Mouse (Mus musculus) urinary bladder, postnatal 36 days (tissue): ENCODE results near the gene Rasgrp3.

Experiments
- DNase-seq, 2 experiments: peaks; one replicate each; pipeline ENCODE4 v3.0.0; 2022; ENCODE audit warnings: low spot score in 2 of 2, mixed read lengths in 1 of 2

Gene Rasgrp3

DNA sequence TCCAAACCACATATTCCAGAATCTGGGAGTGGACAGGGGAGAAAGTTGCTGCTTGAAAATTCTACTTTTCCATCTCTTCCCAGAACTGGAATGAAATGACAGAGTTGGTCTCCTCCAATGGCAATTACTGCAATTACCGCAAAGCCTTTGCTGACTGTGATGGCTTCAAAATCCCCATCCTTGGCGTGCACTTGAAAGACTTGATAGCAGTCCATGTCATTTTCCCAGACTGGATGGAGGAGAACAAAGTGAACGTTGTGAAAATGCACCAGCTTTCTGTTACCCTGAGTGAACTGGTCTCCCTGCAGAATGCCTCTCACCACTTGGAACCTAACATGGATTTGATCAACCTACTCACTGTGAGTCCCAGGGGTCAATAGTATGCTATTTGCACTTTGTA is 67.3 kb downstream of the Rasgrp3 start:
- DNase-seq = no peak

DNA sequence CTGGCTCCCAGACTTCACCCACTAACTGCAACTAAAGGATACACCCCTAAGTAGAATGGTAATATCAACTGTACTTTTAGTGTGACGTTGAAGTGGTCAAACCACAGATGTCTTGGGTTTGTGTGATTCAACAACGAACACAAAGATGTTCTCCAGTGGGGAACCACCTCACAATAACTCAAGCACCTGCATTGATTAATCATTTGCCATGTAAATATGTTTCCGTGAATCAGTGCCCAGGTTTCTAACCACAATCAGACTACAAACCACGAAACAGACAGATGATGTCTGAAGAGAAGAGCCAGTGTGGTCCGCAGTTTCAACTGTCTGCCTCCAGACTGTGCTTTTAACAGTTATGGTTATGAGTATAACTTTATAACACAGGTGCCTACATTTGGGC is 69.4 kb downstream of the Rasgrp3 start:
- DNase-seq = no peak

DNA sequence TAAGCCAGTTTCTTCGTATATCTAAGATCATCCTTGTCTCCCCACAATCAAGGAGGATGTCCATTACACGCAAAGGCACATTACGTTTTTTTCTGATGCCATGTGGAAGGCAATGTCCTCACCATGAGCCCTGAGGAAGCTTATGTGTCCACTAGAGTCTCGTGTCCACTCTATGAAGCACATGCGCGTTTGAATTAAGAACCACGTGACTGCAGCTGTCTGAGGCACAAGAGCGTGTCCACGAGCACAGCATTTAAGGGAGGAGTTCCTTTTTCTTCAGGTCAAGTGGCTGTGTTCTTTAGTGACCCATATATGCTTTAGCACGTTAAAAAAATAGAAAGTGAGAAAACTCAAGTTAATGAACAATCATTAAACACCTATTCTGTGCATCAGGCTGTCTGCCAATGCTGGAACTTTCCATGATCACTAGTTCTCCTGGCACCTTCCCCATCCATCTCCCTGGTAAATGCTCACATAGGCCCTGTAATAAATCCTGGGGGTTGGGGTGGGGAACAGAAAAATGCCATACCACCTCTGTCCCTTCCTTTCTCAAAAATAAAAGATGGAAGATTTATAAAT is 70.5 kb downstream of the Rasgrp3 start:
- DNase-seq = no peak

DNA sequence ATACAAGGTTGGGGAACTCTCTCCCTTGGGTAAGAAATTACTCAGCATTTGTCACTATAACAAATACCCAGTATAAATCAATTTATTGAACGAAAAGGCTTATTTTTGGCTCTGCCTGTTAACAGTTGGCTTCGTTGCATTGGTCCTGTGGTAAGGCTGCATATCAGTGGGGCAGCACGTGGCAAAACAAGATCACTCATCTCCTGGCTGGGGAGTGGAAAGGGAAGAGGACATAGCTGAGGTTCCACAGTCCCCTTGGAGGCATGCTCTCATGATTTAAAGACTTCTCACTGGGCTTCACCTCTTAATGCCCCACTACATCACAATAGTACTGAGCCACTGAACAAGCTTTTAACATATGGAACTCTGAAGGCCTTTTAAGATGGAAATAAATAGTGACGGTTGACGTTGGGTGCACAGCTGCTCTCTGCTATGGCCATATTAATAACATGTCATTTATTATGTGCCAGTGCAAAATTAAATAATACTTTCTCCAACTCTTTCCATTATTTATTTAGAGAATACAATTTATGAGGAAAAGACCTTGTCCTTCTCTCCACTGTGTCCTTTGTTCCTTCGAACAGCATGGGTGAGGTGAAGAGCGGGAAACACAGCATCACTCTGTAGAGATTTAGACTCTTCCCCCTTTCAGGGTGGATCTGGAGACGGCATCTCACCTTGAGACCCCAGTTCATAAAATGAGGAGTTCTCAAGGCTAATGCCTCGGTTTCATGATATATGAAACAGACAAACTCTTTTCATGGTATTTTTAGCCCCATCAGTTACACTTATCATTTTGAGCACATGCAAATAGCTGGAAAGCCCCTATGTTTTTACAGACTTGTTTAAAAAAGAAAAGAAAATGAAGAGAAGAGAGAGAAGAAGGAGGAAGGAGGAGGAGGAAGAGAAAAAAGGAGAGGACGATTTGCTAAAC is 71.3 kb downstream of the Rasgrp3 start:
- no peak for DNase-seq

DNA sequence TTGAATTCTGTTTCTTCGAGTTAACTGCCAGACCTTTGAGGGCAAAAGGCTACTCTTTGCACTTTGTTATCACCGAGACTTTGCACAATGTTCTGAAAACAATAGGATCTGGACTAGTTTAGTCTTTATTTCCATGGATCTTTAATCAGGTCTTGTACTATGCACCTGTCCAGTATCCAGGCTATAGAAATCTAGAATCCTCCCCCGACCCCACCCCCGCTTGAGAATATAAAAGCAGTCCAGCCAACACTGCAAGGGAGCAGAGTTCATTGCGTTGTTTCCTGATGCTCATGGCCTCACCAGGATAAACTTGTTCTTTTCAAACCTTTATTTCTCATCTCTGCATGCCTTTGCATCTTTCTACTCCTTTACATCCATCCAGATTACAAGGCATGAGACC is 73.6 kb downstream of the Rasgrp3 start:
- no peak for DNase-seq

DNA sequence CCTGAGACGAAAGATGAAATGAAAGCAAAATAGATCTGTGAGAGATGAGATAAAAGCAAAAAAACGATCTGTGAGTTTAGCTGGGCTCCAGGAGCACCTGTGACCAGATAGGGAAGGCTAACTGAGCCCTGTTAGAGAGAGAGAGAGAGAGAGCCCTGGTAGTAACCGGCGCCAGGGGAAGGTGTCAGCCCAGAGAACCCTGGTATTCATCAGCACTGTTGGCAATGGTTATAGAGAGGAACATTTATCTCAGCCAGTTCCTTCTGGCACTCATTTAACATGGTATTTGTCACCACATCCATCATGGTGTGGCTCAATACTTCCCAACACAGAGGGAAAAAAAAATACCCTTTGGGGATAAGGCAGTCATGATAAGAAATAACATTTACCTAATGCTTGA is 80.9 kb downstream of the Rasgrp3 start:
- DNase-seq = no peak

DNA sequence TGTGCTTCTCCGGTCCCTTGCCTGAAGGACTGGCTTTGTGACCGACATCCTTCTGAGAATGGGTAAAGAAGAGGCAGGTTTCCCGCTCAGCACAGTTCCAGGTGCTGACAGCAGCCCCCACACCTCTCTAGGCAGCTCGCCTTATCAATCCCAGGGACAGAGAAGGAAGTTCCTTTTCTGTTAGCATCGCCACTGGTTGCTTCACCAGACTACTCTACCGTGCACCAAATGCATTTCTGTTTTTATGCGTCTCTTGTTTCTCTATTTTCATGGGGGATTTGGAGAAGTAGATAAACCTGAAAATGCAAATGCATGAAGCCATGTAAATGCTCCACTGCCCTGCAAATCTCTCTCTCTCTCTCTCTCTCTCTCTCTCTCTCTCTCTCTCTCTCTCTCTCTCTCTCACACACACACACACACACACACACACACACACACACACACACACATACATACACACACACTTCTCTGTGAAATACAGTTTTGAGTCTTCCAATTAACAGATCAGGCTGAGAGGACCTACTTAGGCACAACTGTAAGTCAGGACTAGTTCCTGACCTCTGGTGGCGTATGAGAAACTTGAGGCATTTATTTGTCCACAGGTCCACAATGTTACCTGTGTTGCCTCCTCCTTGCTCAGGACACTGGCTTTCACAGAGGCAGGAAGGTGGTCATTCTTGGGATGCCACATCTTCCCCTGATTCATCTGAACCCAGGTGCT is 82.6 kb downstream of the Rasgrp3 start:
- no peak for DNase-seq

DNA sequence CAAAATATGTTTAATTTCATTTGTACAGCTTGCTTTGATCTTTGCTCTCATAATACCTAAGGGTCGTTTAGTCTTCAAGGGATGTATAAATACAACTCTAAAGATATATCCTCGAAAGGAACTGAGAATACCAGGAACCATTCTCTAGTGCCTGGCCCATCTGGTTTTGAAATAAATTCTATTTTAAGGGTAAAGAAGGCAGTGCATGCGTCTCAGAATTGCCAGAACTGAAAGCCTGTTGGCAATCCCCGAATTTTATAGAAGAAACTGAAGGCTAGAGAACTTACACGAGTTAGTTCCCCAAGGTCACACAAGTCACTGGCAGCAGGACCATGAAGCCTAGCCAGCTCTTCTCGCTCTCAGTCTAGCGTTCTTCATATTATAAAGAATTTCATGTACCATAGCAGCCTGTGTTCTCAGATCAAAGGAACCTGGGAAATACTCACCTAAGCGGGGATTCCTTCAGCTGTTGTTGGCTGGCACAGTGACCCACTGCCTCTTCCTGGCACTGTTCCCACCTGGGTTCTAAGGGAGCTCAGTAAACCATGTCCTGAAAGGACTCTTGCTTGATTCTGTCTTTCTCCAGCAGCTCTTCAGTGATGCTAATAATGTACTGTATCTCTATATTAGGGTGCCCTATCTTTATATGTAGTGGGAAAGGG is 83.7 kb downstream of the Rasgrp3 start:
- no peak for DNase-seq

DNA sequence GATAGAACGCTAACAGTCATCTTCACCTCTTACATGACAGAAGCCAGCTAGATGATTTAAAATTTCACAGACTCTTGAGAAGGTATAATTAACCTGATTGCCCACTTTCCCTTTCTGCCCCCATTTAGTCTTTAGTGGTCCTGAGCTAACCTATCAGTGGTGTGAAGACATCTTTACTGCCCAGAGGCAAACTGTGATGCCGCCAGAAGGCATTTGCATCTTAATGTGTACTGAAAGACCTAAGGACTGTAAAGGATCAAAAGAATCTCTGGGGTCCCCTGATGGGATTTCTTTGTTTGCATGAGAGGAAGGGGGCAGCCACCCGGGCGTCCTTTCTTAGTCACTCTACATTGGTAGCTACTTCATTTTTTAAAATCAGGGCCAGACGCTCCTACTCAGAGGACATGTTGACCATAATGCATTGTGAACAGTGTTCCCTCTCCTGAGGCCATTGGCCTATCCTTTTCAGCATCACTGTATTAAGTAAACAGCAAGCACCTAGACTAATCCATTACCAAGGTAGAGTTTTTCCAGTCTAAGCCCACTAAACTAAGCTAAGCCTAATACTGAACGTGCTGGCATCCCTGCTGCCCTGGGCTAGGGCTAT is 85.6 kb downstream of the Rasgrp3 start:
- no peak for DNase-seq

DNA sequence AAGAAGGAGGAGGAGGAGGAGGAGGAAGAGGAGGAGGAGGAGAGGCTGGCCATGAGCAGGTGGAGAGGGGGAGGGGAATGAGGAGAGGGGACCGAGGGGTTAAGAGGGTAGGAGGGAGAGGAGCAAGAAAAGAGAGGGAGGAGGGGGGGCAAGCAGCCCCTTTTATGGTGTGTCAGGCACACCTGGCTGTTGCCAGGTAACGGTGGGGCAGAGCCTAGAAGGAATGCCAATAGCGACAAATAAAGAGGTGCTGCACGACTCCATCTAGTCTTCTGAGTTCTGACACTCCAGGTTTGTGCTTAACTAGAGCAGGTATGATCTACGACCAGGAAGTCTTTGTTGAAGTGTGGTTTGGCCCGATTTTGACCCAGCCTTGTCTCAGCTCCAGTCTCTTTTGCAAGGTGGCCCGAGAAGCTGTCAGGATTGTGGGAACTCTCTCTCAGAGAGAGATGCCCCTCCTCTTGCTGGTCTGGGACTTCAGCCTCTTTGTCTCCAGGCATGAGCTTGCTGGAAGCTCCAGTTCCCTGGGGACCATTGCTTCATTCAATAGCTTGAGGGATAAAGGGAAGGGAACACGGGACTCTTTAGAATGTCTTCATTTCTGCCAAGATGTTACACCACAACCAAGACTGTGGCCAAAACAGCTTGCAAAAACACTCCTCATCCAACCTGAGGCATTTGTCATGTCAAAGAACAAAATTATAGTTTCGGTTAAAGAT is 86.8 kb downstream of the Rasgrp3 start:
- DNase-seq = peak in 1 of 2 experiments; percentile 65

DNA sequence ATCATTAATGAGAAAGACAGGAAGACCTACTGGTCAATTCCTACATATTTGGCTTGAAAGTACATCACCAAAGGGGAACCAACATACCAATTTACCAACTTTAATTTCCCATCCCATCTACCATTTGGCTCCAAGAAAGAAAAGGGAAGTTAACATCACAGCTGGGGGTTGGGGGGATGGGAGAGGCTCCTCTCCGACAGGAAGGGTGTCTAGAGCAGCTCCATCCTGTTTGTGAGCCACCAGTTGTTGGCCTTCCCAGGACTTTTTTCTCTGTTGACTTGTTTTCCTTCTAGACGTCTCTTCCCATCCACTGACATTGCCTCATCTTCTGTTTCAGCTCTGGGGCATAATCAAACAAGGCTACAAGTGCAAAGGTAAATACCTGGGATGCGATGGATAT is 88.1 kb downstream of the Rasgrp3 start:
- DNase-seq = no peak

DNA sequence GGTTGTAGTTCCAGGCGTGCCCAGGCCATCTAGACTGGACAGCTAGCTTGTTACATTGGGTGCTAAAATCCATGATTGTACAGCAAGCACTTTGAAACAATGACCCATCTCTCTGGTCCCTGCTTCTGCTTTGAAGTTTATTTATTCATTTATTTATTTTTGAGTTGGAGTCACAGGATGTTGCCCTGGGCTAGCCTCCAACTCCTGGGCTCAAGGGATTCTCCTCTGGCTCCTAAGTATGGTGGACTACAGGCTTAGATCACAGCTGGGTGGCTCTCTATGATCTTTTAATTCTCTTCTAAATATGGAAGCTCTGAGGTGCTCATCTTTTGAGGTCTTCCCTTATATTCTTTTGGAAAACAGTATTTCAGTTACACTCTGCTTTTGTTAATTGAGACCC is 90.7 kb downstream of the Rasgrp3 start:
- DNase-seq = no peak

DNA sequence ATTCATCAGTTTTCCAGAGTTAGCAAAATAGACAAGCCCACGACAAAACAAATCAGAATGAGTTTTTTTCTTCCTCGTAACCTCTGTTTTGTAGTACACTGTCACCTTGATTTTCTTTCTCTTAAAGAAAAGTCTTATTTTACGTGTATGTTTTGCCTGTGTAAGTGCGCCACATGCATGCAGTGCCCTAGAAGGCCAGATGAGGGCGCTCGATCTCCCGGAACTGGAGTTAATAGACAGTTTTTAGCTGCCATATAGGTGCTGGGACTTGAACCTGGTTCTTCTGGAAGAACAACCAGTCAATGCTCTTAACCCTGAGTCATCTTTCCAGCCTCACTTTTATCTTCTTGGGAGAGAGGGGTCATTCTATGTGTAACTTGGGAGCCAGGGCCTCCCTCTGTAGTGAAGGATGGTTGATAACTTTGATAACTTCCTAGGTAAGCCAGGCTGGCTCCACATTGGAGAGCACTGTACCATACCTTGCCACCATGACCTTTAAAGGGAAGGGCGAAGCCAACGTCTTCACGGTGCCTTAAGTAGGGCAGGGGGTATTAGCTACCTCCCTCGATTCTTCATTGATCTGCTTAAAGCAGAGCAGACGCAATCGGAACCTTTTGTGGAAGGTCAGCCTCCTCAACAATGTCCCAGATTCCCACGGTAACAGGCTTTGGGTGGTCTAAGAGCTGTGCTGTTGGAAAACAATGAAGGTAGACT is 93.7 kb downstream of the Rasgrp3 start:
- no peak for DNase-seq

DNA sequence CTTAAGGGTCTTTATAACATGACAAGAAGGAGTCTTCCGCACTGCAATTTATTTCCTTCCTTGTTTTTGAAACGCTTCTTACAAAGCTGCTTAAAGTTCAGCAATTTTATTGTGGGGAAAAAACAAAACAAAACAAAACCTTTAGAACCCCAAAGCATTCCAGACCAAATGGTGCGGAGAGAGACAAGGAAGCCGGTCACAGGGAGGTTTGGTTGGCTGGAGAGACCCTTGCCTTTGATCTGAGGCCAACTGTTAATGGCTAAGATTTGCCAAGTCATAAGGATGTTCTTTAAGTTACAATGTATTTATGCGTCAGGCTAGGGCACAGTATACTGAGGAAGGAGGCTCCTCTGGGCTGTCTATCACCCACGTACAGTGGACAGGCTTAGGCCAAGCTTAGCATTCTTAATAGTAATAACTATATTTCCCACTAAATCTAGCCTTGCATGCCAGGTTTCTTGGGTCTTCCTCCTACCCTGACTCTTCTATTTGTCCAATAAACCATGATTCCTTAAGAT is 96.8 kb downstream of the Rasgrp3 start:
- no peak for DNase-seq

DNA sequence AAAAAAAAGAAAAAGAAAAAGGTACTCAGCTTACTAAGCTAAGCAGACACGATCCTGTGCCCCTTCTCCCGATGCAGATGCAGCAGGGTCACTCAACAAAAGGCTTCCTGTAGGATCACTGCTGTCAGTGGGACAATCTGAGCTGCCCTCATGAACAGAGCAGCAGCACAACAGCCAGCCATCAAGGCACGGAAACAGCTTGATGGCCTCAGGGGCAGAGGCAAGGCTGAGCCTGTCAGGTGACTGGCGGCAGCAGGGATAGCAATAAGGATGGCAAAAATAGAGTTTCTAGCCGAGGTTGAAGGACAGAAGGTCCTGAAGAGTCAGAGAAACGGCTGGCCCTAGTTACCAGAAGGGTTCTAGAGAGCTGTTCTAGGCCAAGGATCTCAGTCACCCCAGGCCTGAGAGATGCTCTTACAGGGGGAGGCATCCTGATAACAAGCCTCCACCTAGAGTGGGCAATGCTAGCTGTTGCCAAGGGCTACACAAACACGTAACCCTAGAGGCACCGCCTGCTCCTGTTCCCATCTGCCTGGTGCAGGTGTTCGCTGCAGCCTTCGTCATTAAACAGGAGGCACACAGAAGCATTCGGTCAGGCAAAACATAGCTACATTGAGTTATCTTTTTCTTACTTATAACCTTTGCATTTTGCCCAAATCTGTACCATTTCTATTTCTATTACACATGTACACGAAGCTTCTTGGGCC is 98.8 kb downstream of the Rasgrp3 start:
- DNase-seq = no peak

DNA sequence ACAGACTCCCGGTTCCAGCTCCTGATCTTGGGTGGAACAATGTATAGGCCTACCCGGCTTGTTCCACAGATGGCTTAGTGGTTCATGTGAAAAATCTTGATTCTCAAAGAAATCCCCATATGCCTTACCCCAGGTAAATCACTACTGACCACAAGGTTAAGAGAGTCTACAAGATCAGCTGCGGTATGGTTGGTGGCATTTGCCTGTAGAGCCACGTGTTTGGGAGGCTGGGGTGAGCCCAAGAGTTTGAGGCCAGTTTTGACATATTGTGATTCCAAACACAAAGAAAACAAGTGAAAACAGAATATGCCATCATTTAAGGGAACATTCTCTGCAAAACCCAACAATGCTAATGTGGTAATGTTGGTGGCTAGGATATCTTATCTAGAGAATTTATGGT is 99.9 kb downstream of the Rasgrp3 start:
- DNase-seq = no peak

DNA sequence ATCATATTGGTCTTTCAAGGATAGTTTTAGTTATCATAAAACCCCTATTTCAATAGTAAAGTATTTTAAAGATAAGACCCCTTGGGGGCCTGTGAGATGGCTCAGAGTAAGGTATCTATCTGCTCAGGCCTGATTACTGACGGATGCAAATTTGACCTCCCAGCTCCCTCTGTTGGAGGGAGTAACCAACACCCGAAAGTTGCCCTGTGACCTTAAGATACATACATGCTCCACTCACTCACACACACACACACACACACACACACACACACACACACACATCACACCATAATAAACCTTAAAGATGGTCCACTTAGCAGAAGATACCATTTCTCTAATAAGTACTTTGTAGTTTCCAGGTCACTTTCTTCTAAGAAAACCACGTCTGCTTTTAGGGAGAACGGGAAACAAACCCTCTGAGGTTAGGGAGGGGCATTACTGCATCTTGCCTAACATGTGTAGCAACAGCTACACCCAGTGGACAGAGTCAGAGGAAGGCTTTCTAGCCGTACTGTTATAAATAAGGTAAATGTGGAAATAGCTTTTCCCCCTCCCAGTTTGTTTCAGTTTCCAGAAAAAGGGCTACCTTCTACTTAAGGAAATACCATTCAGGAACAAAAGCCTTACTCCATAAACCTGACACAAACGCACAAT is 100.8 kb downstream of the Rasgrp3 start:
- peak; percentile 21 to 22 for DNase-seq

DNA sequence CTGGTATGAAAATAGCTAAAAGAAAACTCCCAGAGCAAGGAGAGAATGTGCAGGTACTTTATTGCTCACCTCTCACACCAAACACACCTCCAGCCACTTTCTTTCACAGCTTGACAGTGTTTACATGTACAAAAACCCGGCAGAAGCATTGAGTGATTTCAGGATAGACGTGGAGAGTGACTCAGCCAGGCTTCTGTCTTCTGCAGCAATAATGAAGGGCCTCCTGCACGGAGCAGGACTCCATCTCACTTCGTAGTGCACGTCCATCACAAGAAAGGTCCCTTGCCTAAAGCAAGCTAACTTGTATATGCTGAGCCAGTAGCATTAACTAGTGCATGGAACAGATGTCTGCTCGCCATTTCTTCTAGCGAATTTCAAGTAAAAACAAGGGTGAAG is 101.4 kb downstream of the Rasgrp3 start:
- DNase-seq = no peak

DNA sequence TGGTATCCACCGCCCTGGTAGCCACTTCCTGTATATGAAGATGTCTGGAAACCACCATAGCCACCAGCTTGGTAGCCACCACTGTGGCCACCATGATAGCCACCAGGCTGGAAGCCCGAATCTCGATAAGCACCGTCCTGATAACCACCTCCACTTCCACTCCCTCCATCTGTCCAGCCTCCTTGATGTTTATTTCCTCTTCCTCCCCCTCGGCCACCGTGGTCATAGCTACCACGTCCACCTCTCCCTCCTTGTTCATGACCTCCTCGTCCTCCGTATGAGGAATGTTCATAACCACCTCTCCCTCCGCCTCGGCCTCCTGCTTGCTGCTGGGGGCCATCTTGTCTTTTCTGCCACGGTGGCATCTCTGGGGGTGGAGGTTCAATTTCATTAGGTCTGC is 102.7 kb downstream of the Rasgrp3 start:
- DNase-seq = no peak
